Mouse (Mus musculus): ENCODE measurements at regions not wholly inside any gene's neighbourhood (a gene's known extent, or its start where the extent isn't known, plus 50 kb on each side); places are given as distances from the start of the nearest gene placed in this dataset.

DNA sequence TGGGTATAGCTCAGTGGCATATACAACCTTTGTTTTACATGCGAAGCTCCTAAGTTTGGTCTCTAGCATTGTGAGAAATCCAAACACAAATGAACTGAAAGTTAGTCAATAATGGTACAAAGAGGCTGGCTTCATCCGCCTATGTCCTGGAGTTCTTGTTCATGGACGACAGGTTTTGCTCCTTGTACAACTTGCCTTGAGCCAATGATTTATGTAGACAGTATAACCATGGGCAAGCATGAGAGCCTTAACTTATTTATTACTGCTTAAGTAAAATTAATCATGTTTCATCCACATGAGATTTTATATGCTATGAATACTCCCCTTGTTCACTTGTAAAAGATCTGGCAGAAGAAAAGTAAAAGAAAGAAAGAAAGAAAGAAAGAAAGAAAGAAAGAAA, 205.7 kb upstream of the Tet2 start:
- DNase-seq (ENCODE audit: low spot score in 2 of 2) = no peak

DNA sequence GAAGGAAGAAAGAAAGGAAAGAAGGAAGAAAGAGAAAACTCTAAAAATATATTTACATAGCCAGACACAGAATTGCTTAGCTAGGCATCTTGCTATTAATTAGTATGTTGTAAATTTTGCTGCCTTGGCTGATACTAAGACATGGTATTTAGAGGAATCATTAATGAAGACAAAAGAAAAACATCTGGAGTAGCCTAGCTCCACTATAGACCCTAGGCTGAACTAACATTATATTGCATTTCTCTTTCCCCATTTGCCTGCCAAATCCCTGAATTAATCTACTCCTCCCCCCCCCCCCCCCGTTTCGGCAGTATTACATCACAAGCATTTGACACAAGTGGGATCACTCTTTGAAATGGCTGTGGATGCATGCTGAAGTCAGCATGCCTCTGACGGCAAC, 206.1 kb upstream of the Tet2 start:
- DNase-seq (ENCODE audit: low spot score in 2 of 2) = no peak

DNA sequence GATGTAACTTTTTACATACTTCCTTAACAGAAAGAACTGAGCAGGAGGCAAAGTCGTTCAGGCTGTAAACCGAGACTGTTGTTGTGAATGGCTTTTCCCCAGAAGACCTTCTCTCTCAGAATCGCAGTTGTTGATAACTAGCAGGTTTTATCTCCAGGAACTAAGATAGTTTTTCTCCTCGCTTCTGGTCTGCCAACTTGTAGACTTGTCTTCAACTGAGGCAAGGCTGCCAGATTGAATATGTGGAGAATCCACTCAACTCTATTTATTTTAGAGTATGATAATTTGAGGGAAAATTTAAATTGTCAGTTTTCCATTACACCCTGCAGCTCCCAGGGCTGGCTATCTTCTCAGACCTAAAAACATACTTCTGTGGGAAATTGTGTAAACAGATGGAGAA, 206.6 kb upstream of the Tet2 start:
- DNase-seq (ENCODE audit: low spot score in 2 of 2) = no peak

DNA sequence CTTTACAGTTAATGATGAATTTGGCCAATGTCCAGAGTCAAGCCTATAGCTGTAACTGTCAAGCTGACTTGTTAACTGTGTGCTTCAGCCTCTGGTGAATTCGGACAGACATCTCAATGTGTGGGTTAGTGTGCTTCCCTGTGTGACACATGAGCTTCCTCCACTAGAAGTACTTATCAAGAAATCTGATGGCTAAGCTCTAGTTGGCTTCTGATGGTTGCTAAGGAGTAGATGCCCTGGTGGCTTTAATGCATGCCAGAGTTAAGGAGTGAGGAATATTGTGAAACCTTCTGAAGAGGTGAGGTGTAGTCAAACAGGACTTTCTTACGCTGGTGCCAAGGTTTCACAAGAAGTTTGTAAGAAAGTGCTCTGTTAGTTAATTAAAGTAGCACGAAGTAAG, 208.1 kb upstream of the Tet2 start:
- no peak for DNase-seq (ENCODE audit: low spot score in 2 of 2)

DNA sequence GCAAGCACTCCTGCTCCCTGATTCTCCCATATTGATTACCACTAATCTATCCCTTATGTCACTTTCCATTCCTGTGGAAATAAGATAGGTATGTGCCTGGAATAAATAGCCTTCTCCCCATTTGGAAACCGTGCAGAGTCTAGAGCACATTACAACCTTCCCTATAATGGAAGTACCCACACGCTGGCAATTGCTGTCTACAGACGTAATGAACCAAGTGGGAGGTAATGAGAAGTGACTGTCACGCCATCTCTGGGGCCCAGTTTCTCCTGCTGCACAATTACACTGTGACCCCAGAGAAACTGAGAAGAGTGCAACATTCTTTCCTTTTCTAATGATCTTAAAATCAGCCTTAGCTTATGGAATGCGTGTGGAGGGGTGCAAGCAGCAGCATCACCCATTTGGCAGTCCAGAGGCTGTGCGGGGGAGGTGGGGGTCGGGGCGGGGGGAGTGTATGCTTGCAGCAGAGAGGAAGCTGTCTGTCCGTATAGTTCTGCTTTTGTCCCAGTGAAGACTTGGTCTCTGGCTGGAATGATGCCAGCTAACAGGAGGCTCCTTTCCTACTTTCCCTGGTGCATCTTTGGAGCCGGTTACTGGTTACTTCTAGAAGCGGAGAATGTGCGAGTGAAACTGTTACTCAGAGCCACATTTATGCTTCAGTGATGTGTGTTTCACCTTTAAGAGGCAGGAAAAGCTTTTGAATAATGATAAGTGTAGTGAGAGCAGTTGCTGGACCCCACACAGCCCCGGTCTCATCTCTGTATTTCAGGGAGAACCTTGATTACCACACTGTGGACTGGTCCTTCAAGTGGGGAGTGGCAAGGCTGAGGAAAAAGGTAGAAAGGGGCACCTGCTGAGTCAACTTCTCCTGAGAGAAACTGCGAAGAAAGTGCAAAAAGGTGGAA, 209.3 kb upstream of the Tet2 start:
- no peak for DNase-seq (ENCODE audit: low spot score in 2 of 2)

DNA sequence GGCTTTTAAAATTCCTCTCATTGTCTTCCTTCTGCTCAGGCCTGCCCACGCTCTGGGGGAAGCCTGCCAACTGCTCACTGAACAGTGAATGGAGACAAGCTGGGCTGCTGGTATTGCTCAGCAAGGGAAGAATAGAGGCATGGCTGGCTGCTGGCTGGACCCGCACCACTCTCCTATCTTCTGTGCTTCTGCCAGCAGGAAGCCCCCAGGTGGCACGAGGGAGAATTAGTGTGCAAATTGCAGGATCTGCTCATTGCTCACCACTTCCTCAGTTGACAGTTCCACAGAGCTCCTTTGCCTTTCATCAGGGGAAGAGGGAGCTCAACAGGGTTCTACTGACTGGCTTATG, 209.9 kb upstream of the Tet2 start:
- DNase-seq (ENCODE audit: low spot score in 2 of 2) = peak; percentile 84 to 91

DNA sequence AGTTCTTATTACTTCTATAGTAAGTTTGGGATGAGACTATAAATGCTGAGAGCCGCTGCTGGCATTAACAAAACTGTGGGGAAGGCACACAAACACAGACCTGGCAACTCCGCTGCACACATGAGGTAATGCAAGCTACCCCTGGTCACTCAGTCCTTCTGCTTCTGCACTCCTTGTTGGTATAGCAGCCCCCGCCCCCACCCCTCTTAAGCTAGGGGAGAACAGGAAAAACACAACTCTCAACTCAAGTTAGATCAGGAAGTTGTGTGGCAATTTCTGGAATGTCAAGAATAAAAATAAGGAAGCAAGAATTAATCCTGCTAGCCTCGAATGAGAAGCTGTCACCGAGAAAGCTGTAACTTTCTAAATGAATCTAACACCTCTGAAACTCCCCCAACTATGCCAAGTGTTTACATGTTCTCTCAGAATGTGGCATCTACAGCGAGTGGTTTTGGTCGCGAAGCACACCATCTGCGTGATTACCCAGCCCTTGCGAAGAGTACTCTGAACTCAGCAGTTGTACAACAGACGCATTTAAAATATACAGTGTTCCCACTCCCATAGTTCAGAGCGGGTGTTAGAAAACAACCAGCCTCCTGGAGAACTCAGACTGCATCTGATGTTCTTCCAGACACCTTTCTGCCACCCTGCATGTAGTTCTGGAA, 212.9 kb upstream of the Tet2 start:
- DNase-seq (ENCODE audit: low spot score in 2 of 2) = peak in 1 of 2 experiments; percentile 46

DNA sequence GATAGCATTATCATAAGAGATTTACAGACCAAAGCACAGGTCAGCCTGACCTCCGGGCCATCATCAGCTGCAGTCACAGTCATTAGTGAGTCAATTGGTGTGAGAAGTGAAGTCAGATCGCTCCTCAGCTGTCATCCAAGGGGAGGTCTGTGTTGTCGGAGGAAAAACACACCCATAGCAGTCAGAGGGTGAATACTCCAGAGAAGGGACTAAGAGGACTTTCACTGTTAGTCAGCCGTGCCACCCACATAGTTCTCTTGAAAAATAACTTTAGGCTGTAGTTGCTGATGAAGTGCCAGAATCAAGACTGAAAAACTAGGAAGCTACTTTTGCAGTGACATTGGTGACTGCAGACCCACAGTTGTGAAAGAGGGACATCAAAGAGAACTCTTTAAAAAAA, 213.5 kb upstream of the Tet2 start:
- DNase-seq (ENCODE audit: low spot score in 2 of 2) = no peak

DNA sequence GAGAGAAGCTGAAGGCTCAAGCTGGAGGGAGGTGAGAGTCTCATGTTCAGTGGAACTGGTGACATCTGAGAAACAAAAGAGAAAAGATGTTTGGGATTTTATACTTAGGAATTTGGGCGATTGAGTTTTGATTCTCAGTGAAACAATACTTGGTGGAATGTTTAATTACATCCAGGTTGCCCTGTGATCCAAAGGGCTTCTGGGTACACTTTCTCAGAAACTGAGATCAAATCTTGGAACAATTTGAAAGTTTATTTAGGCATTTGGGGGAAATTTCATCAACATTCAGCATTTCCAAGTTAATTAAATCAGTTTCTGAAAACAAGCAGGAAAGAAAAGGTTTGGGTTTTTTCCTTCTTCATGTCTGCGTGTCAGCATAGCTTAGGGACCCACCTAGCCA, 214.7 kb upstream of the Tet2 start:
- no peak for DNase-seq (ENCODE audit: low spot score in 2 of 2)

DNA sequence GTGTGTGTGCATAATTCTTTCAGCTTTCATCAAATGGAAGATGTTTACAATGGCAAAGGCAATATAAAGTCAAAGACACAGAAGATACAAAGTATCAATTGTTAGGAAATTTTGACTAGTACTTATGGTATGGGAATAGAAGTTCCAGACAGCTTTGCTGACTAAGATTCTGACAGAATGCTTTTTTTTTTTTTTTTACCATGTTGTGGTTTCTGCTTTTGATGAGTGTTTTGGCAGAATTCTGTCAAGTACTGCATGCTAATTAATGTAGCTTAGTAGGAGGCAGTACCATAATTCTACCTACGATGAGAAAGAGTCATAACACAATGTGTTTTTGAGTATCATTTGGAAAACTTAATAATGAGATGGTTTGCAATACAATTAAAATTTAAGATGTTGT, 215.3 kb upstream of the Tet2 start:
- no peak for DNase-seq (ENCODE audit: low spot score in 2 of 2)

DNA sequence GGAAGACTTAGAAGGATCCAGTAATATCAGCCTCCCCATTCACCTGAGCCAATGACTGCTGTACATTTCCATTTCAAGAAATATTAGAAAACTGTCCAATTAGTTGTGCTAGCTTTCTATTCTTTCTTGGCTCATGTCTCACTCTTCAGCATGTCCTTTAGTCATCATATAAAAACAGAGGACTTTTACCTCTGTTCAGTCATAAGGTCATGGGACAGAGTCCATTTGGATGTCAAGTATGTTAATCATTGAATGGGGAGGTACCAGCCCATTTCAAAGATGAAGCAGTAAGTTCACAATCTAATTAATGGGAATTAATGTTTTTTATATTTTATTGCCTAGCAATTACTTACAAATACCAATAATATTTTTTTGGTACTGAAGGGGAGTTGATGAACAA, 218.8 kb upstream of the Tet2 start:
- no peak for DNase-seq (ENCODE audit: low spot score in 2 of 2)

DNA sequence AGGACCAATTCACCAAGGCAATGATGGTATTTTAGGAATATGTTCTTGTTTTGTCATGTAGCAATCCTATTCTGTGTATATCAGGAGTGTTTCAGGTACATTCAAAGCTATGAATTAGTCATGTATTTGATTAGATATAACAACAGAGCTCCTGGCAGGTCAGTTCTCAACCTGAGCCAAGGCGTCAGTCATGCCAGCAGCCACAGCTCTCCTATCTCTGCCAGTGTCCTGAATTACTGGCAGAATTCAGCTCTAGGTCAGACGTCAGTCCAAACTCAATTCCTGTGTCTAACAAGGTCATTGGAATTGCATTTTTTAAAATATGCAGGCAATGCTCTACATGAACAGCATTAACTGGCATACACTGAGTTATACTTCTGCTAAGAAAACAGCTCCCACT, 228.6 kb upstream of the Tet2 start:
- no peak for DNase-seq (ENCODE audit: low spot score in 2 of 2)

DNA sequence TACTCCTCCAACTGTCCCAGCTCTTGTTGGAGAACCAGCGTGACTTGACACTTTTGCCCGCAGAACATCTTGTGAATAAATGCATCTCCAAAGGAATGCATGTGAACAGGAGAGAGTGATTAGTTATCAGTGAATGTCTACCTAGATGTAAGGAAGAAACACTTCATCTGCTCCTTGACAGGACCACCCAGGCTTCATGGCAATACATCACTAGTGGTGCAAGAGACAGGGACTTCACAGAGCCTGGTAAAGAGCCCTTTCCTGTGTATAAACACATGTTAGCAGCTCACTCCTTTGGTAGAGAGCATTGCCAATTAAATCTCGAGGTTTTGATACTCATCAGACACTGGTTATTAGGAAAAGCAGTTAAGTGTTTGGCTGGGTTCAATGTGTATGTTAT, 229.3 kb upstream of the Tet2 start:
- no peak for DNase-seq (ENCODE audit: low spot score in 2 of 2)

DNA sequence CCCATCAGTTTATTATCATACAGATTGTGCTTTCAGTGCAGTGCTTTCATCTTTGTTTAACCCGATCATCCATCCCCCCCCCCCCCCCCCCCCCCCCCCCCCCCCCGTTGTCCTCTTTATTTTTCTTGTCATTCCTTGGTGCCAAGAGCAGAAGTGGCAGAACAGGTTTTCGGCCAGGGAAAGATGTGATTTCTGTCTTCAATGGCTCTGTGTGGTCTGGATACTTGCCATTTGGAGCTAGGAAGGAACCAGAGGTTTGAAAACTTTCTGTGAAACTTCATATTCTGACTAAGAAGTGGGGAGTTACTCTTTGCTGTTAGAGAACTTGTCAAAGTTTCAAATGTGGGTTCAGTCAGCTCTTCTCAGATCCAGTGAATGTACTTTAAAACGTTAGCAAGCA, 231.1 kb upstream of the Tet2 start:
- no peak for DNase-seq (ENCODE audit: low spot score in 2 of 2)

DNA sequence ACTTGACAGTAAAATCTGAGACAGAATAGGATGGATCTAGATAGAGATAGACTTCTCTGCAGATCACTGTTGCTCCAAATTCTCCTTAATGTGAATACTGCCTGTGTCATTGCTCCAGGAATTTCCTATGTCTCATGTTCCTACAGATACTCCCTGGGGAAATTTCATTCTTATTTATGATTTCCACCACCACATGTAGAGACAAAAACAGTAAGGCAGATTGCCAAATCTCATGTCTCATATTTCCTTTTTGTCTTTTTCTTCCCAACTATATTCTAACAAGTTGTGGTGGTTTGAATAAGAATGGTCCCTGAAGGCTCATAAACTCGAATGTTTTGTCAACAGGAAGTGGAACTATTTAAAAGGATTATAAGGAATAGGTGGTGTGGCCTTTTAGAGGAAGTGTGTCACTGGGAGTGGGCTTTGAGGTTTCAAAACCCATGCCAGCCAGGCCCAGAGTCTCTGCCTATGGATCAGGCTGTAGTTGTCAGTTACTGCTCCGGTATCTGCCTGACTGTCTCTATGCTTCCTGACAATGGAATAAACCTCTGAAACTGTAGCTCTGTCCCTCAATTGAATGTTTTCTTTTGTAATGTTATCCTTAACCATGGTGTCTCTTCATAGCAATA, 234.3 kb upstream of the Tet2 start:
- DNase-seq (ENCODE audit: low spot score in 2 of 2) = no peak

DNA sequence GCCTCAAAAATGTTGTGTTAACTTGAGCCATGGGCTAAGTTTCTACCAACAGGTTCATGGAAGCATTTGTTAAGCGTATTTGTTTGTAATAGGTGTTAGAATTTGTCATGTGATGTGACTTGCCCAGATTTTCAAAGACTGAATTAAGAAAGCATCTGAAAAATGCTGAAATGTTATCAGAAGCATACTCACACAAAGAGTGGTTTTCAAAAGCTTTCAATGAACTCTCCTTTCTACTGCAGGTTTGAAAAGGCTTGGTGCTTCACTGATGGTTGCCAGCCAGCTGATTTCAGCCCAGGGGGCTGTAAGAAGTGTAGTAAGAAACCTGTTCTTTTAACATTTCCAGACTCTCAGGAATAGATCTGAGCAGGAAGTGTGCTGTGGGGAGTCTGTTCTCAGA, 238.1 kb upstream of the Tet2 start:
- no peak for DNase-seq (ENCODE audit: low spot score in 2 of 2)

DNA sequence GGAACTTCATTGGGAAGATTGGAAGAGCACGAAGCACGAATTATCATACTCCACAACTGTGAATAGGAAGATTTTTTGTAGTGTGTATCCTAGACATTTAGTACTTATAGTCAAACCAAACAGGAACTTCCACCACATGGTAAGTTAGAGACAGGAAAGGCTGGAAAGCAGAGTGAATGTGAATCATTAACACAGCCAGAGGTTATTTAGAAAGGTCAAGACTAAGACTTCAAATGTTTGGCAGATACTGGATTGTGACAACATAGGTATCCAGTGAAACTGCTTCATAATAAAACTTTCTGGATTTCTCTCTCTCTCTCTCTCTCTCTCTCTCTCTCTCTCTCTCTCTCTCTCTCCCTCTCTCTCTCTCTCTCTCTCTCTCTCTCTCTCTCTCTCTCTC, 246.4 kb upstream of the Tet2 start:
- DNase-seq (ENCODE audit: low spot score in 2 of 2) = no peak

DNA sequence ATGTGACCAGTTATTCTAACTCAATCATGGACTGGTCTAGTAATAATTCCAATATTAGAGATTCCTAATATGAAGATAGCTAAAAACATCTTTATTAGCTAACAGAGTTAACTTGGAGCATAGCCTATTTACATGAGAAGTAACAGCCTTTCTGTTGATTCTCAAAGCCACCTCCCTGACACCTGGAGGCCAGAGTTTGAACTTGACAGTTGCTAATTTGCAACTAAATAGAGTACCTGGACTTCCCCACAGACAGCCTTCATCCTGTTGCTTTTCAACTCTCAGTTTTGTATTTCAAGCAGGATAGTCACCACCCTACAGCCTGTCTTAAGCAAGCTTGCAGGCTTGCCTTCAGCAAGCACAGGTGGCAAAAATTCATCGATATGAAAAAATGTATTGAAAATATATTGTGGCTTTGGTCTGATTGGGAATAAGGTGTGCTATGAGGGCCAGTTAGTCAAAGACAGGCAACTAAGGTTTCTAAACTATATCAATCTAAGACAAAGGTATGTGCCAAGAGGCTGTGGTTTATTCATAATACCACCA, 264.1 kb upstream of the Tet2 start:
- DNase-seq (ENCODE audit: low spot score in 2 of 2) = no peak

DNA sequence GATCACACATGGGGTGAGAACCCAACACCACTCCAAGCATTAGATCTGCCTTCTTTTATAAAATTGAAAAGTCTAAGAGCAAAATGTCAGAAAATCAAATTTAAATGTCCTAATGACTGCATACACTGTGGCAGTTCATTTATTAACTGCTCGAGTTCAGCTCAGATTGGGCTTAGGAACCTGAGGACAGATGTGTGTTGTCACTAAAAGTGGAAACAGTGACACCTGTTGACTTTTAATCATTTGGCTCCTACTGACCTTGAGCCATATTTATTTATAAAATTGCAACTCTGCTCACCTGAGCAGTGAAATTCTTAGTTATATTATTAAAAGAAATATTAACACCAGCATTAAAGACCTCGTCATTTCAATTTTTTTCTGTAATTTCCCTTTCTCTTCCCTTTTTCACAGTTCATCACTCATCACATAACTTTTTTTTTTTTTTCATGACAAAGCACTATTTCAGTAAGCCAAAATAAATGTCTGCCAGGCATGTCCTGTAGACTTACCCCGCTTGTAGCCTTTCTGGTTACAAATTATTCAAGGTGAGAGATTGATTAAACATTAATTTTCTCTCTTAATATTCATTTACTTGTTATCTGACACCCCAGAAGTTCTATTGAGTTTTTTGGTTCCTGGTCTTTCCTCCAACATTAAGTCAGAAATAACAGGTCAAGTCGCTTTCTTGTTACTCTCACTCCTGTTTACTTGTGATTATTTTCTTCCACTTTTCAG, 274.2 kb upstream of the Tet2 start:
- DNase-seq (ENCODE audit: low spot score in 2 of 2) = no peak

DNA sequence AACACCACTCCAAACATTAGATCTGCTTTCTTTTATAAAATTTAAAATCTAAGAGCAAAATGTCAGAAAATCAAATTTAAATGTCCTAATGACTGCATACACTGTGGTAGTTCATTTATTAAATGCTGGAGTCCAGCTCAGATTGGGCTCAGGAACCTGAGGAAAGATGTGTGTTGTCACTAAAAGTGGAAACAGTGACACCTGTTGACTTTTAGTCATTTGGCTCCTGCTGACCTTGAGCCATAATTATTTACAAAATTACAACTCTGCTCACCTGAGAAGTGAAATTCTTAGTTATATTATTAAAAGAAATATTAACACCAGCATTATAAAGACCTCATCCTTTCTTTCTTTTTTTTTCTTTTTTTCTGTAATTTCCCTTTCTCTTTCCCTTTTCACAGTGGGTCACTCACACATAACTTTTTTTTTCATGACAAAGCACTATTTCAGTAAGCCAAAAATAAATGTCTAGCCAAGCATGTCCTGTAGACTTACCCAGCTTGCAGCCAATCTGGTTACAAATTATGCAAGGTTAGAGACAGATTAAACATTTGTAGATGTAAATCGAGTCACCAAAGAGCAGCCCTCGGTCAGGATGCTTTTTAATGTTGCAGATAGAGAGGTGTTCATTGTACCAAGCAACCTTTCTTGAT, 288.9 kb upstream of the Tet2 start:
- no peak for DNase-seq (ENCODE audit: low spot score in 2 of 2)

DNA sequence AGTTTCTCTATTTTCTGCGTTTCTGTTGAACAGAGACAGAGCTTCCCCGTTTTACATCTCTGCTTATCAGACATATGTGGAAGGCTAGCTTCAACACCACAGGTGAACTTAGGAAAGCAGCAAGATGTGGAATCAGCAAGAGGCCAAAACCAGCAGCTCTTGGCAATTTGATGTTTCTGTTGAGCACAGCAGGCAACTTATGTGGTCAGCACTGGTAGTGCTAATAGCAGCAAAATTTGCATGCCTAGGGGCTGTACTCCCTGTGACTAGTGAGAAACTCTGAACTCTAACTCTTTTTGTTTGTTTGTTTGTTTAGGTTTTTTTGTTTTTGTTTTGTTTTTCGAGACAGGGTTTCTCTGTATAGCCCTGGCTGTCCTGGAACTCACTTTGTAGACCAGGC, 289.5 kb upstream of the Tet2 start:
- DNase-seq (ENCODE audit: low spot score in 2 of 2) = no peak

DNA sequence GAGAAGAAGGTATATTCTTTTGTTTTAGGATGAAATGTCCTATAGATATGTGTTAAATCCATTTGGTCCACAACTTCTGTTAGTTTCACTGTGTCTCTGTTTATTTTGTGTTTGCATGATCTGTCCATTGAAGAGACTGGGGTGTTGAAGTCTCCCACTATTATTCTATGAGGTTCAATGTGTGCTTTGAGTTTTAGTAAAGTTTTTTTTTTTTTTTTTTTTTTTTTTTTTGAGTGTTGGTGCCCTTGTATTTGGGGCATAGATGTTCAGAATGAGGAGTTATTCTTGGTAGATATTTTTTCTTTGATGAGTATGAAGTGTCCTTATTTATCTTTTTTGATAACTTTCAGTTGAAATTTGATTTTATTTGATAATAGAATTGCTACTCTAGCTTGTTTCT, 301.4 kb upstream of the Tet2 start:
- DNase-seq (ENCODE audit: low spot score in 2 of 2) = no peak

Data from frontal cortex, postnatal 36 days (tissue).